Mouse (Mus musculus) kidney, adult 11 months (tissue): ENCODE measurements around the gene Ccer2.

ENCODE experiments used
- DNase-seq: peaks from one replicate; pipeline ENCODE4 v3.0.0; 2022

The Ccer2 gene

GRCm38 (mm10) chr7:28758623-28759022 is 2.6 kb downstream of the Ccer2 start:
- DNase-seq, result no peak

GRCm38 (mm10) chr7:28761907-28762306 is 5.9 kb downstream of the Ccer2 start:
- DNase-seq, result peak; percentile 38

- DNase-seq, result no peak
These were observed 9.2 kb downstream of the Ccer2 start for GRCm38 (mm10) chr7:28765211-28765610.

- peak; percentile 99 for DNase-seq
These were observed 10.4 kb downstream of the Ccer2 start, which contains the start of gene Sirt2 for GRCm38 (mm10) chr7:28766173-28766879. TSS of gene Sirt2 (plus strand) at chr7:28766735.

GRCm38 (mm10) chr7:28766910-28767309 is 10.9 kb downstream of the Ccer2 start:
- DNase-seq, result no peak

GRCm38 (mm10) chr7:28767462-28767965 is 11.5 kb downstream of the Ccer2 start, which contains the start of gene Nfkbib:
TSS of gene Nfkbib (minus strand) at chr7:28767512.
- DNase-seq, result no peak

GRCm38 (mm10) chr7:28769414-28769958 is 13.5 kb downstream of the Ccer2 start:
- DNase-seq, result no peak

GRCm38 (mm10) chr7:28770309-28770708 is 14.3 kb downstream of the Ccer2 start:
- DNase-seq, result no peak

GRCm38 (mm10) chr7:28771867-28772266 is 15.9 kb downstream of the Ccer2 start:
- DNase-seq, result no peak

GRCm38 (mm10) chr7:28773163-28773562 is 17.2 kb downstream of the Ccer2 start:
- no peak for DNase-seq

- DNase-seq, result no peak
These were observed 18.2 kb downstream of the Ccer2 start for GRCm38 (mm10) chr7:28774164-28774563.

GRCm38 (mm10) chr7:28775129-28775528 is 19.2 kb downstream of the Ccer2 start:
- DNase-seq, result no peak

- DNase-seq, result no peak
These were observed 22.9 kb downstream of the Ccer2 start for GRCm38 (mm10) chr7:28778825-28779224.

- DNase-seq, result peak; percentile 48
These were observed 24.2 kb downstream of the Ccer2 start for GRCm38 (mm10) chr7:28780067-28780658.

- no peak for DNase-seq
These were observed 24.9 kb downstream of the Ccer2 start for GRCm38 (mm10) chr7:28780857-28781256.

- DNase-seq, result no peak
These were observed 25.3 kb downstream of the Ccer2 start for GRCm38 (mm10) chr7:28781261-28781663.

GRCm38 (mm10) chr7:28785161-28785560 is 29.2 kb downstream of the Ccer2 start:
- DNase-seq, result no peak

- DNase-seq, result no peak
These were observed 31.9 kb downstream of the Ccer2 start for GRCm38 (mm10) chr7:28787884-28788283.

GRCm38 (mm10) chr7:28788307-28789195 is 32.6 kb downstream of the Ccer2 start, which contains the start of gene Rinl:
TSS of gene Rinl (plus strand) at chr7:28788969.
- no peak for DNase-seq

GRCm38 (mm10) chr7:28789235-28789634 is 33.3 kb downstream of the Ccer2 start:
- no peak for DNase-seq

GRCm38 (mm10) chr7:28790066-28790806 is 34.3 kb downstream of the Ccer2 start:
- DNase-seq, result no peak

- no peak for DNase-seq
These were observed 35.7 kb downstream of the Ccer2 start for GRCm38 (mm10) chr7:28791706-28792105.
